In genomic region chr5:72086518-72086917, GRCm38 (mm10) we compare ENCODE assay signal across 10 mouse cellular contexts.
DNase-seq lines count a peak whose midpoint lies in the region; ATAC-seq and TF ChIP-seq lines count a peak whose summit lies in the region.
"Had no signal": no experiment of that assay in that cellular context is flagged by ENCODE, and none has a peak within 500 bp of the region (broad histone marks: within the 10 kb centered on the region; RNA-seq: fewer than 3 reads in every experiment).

No protein-coding gene starts in this region.

- TF ChIP-seq POLR2A in cerebellum, adult 2 months (IDR thresholded peaks at IDR 0.05; ENCODE audit: borderline replicate concordance, insufficient read depth, low read length), result no peak
- TF ChIP-seq POLR2A in lung, adult 2 months (IDR thresholded peaks at IDR 0.05; ENCODE audit: borderline replicate concordance, extremely low read depth, low read depth, low read length), result no peak

- no peak overlapping the region for H3K9ac ChIP-seq in hindbrain, embryonic 13.5 days
- H3K9ac ChIP-seq: hindbrain, embryonic 15.5 days had no signal

- no peak overlapping the region for H3K4me3 ChIP-seq in cerebellum, adult 2 months (replicated peaks; ENCODE audit: insufficient read depth, low read depth, low read length)
- no peak overlapping the region for H3K4me3 ChIP-seq in lung, adult 2 months (replicated peaks; ENCODE audit: extremely low read depth, low read depth, low read length)
- H3K4me3 ChIP-seq in hindbrain, embryonic 13.5 days, result no peak overlapping the region
- H3K4me3 ChIP-seq: hindbrain, embryonic 15.5 days had no signal

- H3K4me1 ChIP-seq in cerebellum, adult 2 months (ENCODE audit: control insufficient read depth, insufficient read depth, low read length), result no peaks in the 10 kb centered on the region
- no peaks in the 10 kb centered on the region for H3K4me1 ChIP-seq in lung, adult 2 months (ENCODE audit: control insufficient read depth, insufficient read depth, low read length)
- H3K4me1 ChIP-seq in hindbrain, embryonic 13.5 days (replicated peaks), result no peaks in the 10 kb centered on the region
- H3K4me1 ChIP-seq: hindbrain, embryonic 15.5 days had no signal

- H3K36me3 ChIP-seq in hindbrain, embryonic 13.5 days, result no peaks in the 10 kb centered on the region
- H3K36me3 ChIP-seq: hindbrain, embryonic 15.5 days had no signal

- no peak for DNase-seq in cerebellum, adult 2 months
- no peak for DNase-seq in cerebellum, adult 9-11 months
- peak; percentile 3 for DNase-seq in lung, postnatal 10 days
- DNase-seq in lung, adult 2 months, result no peak
- no peak for DNase-seq in retina, embryonic 14.5 days (ENCODE audit: low spot score)
- no peak for DNase-seq in ovary, postnatal 36 days (ENCODE audit: low spot score)
- DNase-seq: cerebellum, adult 8-10 months had no signal

- 0 out of 2 replicates have a peak, but pooled peaks have one; percentile 1 for TF ChIP-seq CTCF in cerebellum, adult 2 months (IDR thresholded peaks at IDR 0.05; ENCODE audit: borderline replicate concordance, insufficient read depth, low read depth, low read length)
- no peak for TF ChIP-seq CTCF in lung, adult 2 months (IDR thresholded peaks at IDR 0.05; ENCODE audit: insufficient read depth, low read length)

- no peaks in the 10 kb centered on the region for H3K27me3 ChIP-seq in cerebellum, adult 2 months (ENCODE audit: control insufficient read depth, insufficient read depth, low read length)
- no peaks in the 10 kb centered on the region for H3K27me3 ChIP-seq in hindbrain, embryonic 13.5 days
- H3K27me3 ChIP-seq: hindbrain, embryonic 15.5 days had no signal

- H3K4me2 ChIP-seq in hindbrain, embryonic 13.5 days, result no peak overlapping the region
- H3K4me2 ChIP-seq: hindbrain, embryonic 15.5 days had no signal

- WGBS in cerebellum, adult 2 months, result 100% methylated on average over 1 of the region's 1 CpGs
- WGBS in lung, adult 2 months, result 85% methylated on average over 1 of the region's 1 CpGs
- 88% methylated on average over 1 of the region's 1 CpGs for WGBS in hindbrain, embryonic 13.5 days

- peak; percentile 74; the same call in 1 of the 2 replicates for ATAC-seq in hindbrain, embryonic 13.5 days (ENCODE audit: low FRiP score)
- peak; percentile 40; the same call in 1 of the 2 replicates for ATAC-seq in monocyte, adult 5-6 weeks (replicated peaks; ENCODE audit: insufficient number of reproducible peaks, low FRiP score, low TSS enrichment, poor library complexity, severe bottlenecking)

- no peaks in the 10 kb centered on the region for H3K9me3 ChIP-seq in hindbrain, embryonic 13.5 days
- H3K9me3 ChIP-seq: hindbrain, embryonic 15.5 days had no signal

- H3K27ac ChIP-seq in cerebellum, adult 2 months (ENCODE audit: insufficient read depth, low read length), result no peak overlapping the region
- H3K27ac ChIP-seq in hindbrain, embryonic 13.5 days, result no peak overlapping the region
- H3K27ac ChIP-seq: hindbrain, embryonic 15.5 days had no signal
